Mouse (Mus musculus): ENCODE measurements around the gene Stxbp5.

- TF ChIP-seq POLR2A (IDR thresholded peaks at IDR 0.05; ENCODE audit: extremely low read depth, insufficient read depth, low read length) (no peak), CTCF (IDR thresholded peaks at IDR 0.05; ENCODE audit: low read depth, low read length) (no peak)
Measured at GRCm38 (mm10) chr10:9785651-9786050, 115.2 kb downstream of the Stxbp5 start.
